Mouse (Mus musculus): ENCODE results near the gene Dcp1b.
"Not testable (repeated sequence)": the region's sequence is repeated elsewhere in the genome, so short reads cannot be mapped to it uniquely, and the experiment has no call there.

Dcp1b gene

GRCm38 (mm10) chr6:119196382-119197305 lies 21.6 kb downstream of the Dcp1b start, which contains the start of gene Cacna1c:
TSS of gene Cacna1c (minus strand) at chr6:119196418.
- DNase-seq: no peak

GRCm38 (mm10) chr6:119198534-119199273 lies 23.7 kb downstream of the Dcp1b start:
- DNase-seq: no peak

- DNase-seq: no peak
Measured at GRCm38 (mm10) chr6:119199274-119199879, 24.3 kb downstream of the Dcp1b start.

GRCm38 (mm10) chr6:119200362-119200761 lies 25.3 kb downstream of the Dcp1b start:
- DNase-seq: no peak

GRCm38 (mm10) chr6:119201575-119201974 lies 26.5 kb downstream of the Dcp1b start:
- no peak for DNase-seq

GRCm38 (mm10) chr6:119204286-119204685 lies 29.2 kb downstream of the Dcp1b start:
- no peak for DNase-seq

- no peak for DNase-seq
Measured at GRCm38 (mm10) chr6:119204915-119205314, 29.9 kb downstream of the Dcp1b start.

- not testable (repeated sequence) for DNase-seq
Measured at GRCm38 (mm10) chr6:119206006-119206405, 31.0 kb downstream of the Dcp1b start.

- DNase-seq: no peak
Measured at GRCm38 (mm10) chr6:119213375-119213774, 38.3 kb downstream of the Dcp1b start.

- no peak for DNase-seq
Measured at GRCm38 (mm10) chr6:119214190-119214589, 39.1 kb downstream of the Dcp1b start.

- DNase-seq: no peak
Measured at GRCm38 (mm10) chr6:119215040-119215613, 40.1 kb downstream of the Dcp1b start.

GRCm38 (mm10) chr6:119217661-119218060 lies 42.6 kb downstream of the Dcp1b start:
- DNase-seq: no peak

GRCm38 (mm10) chr6:119218591-119218990 lies 43.5 kb downstream of the Dcp1b start:
- DNase-seq: no peak

GRCm38 (mm10) chr6:119219237-119219870 lies 44.3 kb downstream of the Dcp1b start:
- DNase-seq: no peak

GRCm38 (mm10) chr6:119220297-119220696 lies 45.2 kb downstream of the Dcp1b start:
- DNase-seq: peak; percentile 16

- DNase-seq: no peak
Measured at GRCm38 (mm10) chr6:119224451-119225195, 49.6 kb downstream of the Dcp1b start.

- no peak for DNase-seq
Measured at GRCm38 (mm10) chr6:119225226-119225625, 50.2 kb downstream of the Dcp1b start.

GRCm38 (mm10) chr6:119225731-119226130 lies 50.7 kb downstream of the Dcp1b start:
- DNase-seq: no peak

- DNase-seq: no peak
Measured at GRCm38 (mm10) chr6:119227001-119227400, 51.9 kb downstream of the Dcp1b start.

- no peak for DNase-seq
Measured at GRCm38 (mm10) chr6:119228861-119229603, 54.0 kb downstream of the Dcp1b start.

- no peak for DNase-seq
Measured at GRCm38 (mm10) chr6:119233066-119233465, 58.0 kb downstream of the Dcp1b start.
